Mouse (Mus musculus) G1E (cell line): ENCODE results near the gene Lctl.

Experiments used
- CTCF ChIP-seq: IDR thresholded peaks from 2 replicates; pipeline ENCODE4 v1.5.1; 2012; ENCODE audit warnings: low read depth, low read length, inconsistent platforms, mixed read lengths
- GATA1 ChIP-seq: IDR thresholded peaks from 2 replicates; pipeline ENCODE4 v1.6.1; 2012; ENCODE audit warnings: borderline replicate concordance, low read length, inconsistent platforms, mixed read lengths

DNA sequence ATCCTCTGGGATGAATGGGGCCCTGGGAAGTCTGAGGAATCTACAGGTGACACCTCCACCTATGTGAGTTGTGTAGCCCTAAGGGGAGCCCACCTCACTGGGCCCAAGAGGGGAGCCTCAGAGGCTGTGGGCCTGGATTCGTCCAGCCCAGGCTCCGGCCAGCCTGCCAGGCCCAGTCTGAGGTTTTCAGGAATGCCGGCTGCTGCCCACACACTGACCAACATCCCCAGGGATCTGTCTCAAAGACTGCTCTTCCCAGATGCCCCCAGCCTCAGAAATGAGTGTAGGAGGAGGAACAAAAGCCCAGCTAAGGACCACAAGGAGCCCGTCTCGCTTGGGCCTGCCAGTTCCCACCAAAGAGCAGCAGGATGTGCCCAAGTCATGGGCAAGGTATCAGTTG, 49.2 kb upstream of the Lctl start:
- no peak for TF ChIP-seq CTCF
- no peak for TF ChIP-seq GATA1
